Mouse (Mus musculus) layer of hippocampus, adult 2 months (tissue): ENCODE measurements at regions not wholly inside any gene's neighbourhood (a gene's known extent, or its start where the extent isn't known, plus 50 kb on each side); places are given as distances from the start of the nearest gene placed in this dataset.

Experiments used
- DNase-seq, 2 experiments: peaks; one replicate each; pipeline ENCODE4 v3.0.0; 2022; ENCODE audit warnings: low spot score in 2 of 2
- H3K27ac ChIP-seq: fragments of 200-600 bp; 2 replicates; pipeline ENCODE4 v1.8.1; 2022
- H3K4me3 ChIP-seq: fragments of 200-600 bp; 2 replicates; pipeline ENCODE4 v1.8.1; 2022; ENCODE audit warnings: mild to moderate bottlenecking
- CTCF ChIP-seq: fragments of 200-600 bp; conservative IDR thresholded peaks from 2 replicates; pipeline ENCODE4 v1.8.1; 2022; ENCODE audit warnings: antibody characterized with exemption, mild to moderate bottlenecking, moderate library complexity

GRCm38 (mm10) chr7:72837992-72838655 is 531.7 kb upstream of the Mctp2 start:
- DNase-seq: peak in 1 of 2 experiments; percentile 10
- no peak overlapping the region for H3K27ac ChIP-seq
- H3K4me3 ChIP-seq: no peak overlapping the region
- TF ChIP-seq CTCF: no peak

- TF ChIP-seq CTCF: no peak
- H3K4me3 ChIP-seq: no peak overlapping the region
- no peak overlapping the region for H3K27ac ChIP-seq
- DNase-seq: peak; percentile 21 to 42
Measured at GRCm38 (mm10) chr7:72851346-72851745, 524.0 kb upstream of the Rgma start.

GRCm38 (mm10) chr7:72854501-72855002 is 520.8 kb upstream of the Rgma start:
- TF ChIP-seq CTCF: no peak
- Histone ChIP-seq H3K27ac (no peak overlapping the region), H3K4me3 (no peak overlapping the region)
- no peak for DNase-seq

GRCm38 (mm10) chr7:72866966-72867754 is 508.1 kb upstream of the Rgma start:
- Histone ChIP-seq H3K4me3 (no peak overlapping the region), H3K27ac (no peak overlapping the region)
- TF ChIP-seq CTCF: no peak
- DNase-seq: no peak

GRCm38 (mm10) chr7:72869068-72869467 is 506.2 kb upstream of the Rgma start:
- Histone ChIP-seq H3K4me3 (no peak overlapping the region), H3K27ac (no peak overlapping the region)
- no peak for TF ChIP-seq CTCF
- no peak for DNase-seq

GRCm38 (mm10) chr7:72900816-72901215 is 474.5 kb upstream of the Rgma start:
- TF ChIP-seq CTCF: no peak
- DNase-seq: no peak
- Histone ChIP-seq H3K27ac (no peak overlapping the region), H3K4me3 (no peak overlapping the region)

- TF ChIP-seq CTCF: no peak
- Histone ChIP-seq H3K4me3 (no peak overlapping the region), H3K27ac (no peak overlapping the region)
- no peak for DNase-seq
Measured at GRCm38 (mm10) chr7:72905891-72906290, 469.4 kb upstream of the Rgma start.

GRCm38 (mm10) chr7:72906536-72906935 is 468.8 kb upstream of the Rgma start:
- no peak overlapping the region for H3K27ac ChIP-seq
- no peak for TF ChIP-seq CTCF
- DNase-seq: no peak

GRCm38 (mm10) chr7:72926772-72927380 is 448.4 kb upstream of the Rgma start:
- DNase-seq: no peak
- TF ChIP-seq CTCF: no peak
- Histone ChIP-seq H3K27ac (no peak overlapping the region), H3K4me3 (no peak overlapping the region)

More at GRCm38 (mm10) chr7:72906536-72906935, 468.8 kb upstream of the Rgma start:
- H3K4me3 ChIP-seq: no peak overlapping the region

GRCm38 (mm10) chr7:72938842-72939241 is 436.5 kb upstream of the Rgma start:
- Histone ChIP-seq H3K27ac (no peak overlapping the region), H3K4me3 (no peak overlapping the region)
- TF ChIP-seq CTCF: no peak
- no peak for DNase-seq

GRCm38 (mm10) chr7:72947531-72947930 is 427.8 kb upstream of the Rgma start:
- no peak overlapping the region for H3K4me3 ChIP-seq
- DNase-seq: no peak
- no peak for TF ChIP-seq CTCF
- no peak overlapping the region for H3K27ac ChIP-seq

GRCm38 (mm10) chr7:72948026-72948425 is 427.3 kb upstream of the Rgma start:
- DNase-seq: no peak
- no peak overlapping the region for H3K4me3 ChIP-seq
- TF ChIP-seq CTCF: no peak
- H3K27ac ChIP-seq: no peak overlapping the region

GRCm38 (mm10) chr7:72948666-72949065 is 426.6 kb upstream of the Rgma start:
- Histone ChIP-seq H3K27ac (no peak overlapping the region), H3K4me3 (no peak overlapping the region)
- DNase-seq: no peak
- no peak for TF ChIP-seq CTCF
